Mouse (Mus musculus) kidney, postnatal 0 days (tissue): ENCODE measurements at regions not wholly inside any gene's neighbourhood (a gene's known extent, or its start where the extent isn't known, plus 50 kb on each side); places are given as distances from the start of the nearest gene placed in this dataset.

Source experiments
- ATAC-seq: fragments of 200-750 bp; cut with Nextera tagmentation; replicated peaks from 2 replicates; pipeline ENCODE4 v1.8.0; 2017; ENCODE audit warnings: low read depth, moderate number of reproducible peaks, moderate TSS enrichment, moderate library complexity; ENCODE audit not compliant: low FRiP score
- DNase-seq: peaks from one replicate; pipeline ENCODE4 v3.0.0-alpha.2; 2016; ENCODE audit warnings: low spot score
- H3K27ac ChIP-seq: fragments of 300-500 bp; sonication (generic); 2 replicates; pipeline ENCODE4 v1.5.1; 2014; ENCODE audit warnings: mild to moderate bottlenecking
- H3K27me3 ChIP-seq: fragments of 300-500 bp; sonication (generic); 2 replicates; pipeline ENCODE4 v1.6.1; 2014; ENCODE audit warnings: low read length, mixed read lengths; ENCODE audit not compliant: insufficient read depth
- H3K36me3 ChIP-seq: fragments of 300-500 bp; sonication (generic); 2 replicates; pipeline ENCODE4 v1.6.1; 2014; ENCODE audit warnings: low read length, mixed read lengths; ENCODE audit not compliant: insufficient read depth
- H3K4me1 ChIP-seq: fragments of 300-500 bp; sonication (generic); replicated peaks from 2 replicates; pipeline ENCODE4 v1.6.1; 2014; ENCODE audit warnings: antibody characterized with exemption, low read length, mixed read lengths; ENCODE audit not compliant: insufficient read depth
- H3K4me2 ChIP-seq: fragments of 300-500 bp; sonication (generic); 2 replicates; pipeline ENCODE4 v1.6.1; 2014; ENCODE audit warnings: mild to moderate bottlenecking, low read length, moderate library complexity, mixed read lengths
- H3K4me3 ChIP-seq: fragments of 300-500 bp; sonication (generic); replicated peaks from 2 replicates; pipeline ENCODE4 v1.5.1; 2014; ENCODE audit warnings: low read depth, low read length
- H3K9ac ChIP-seq: fragments of 300-500 bp; sonication (generic); 2 replicates; pipeline ENCODE4 v1.6.1; 2014; ENCODE audit warnings: low read depth, low read length
- H3K9me3 ChIP-seq: fragments of 300-500 bp; sonication (generic); replicated peaks from 2 replicates; pipeline ENCODE4 v1.6.1; 2016; ENCODE audit warnings: low read length, inconsistent platforms, mixed read lengths
- CTCF ChIP-seq: IDR thresholded peaks from 2 replicates; pipeline ENCODE4 v1.5.1; 2016; ENCODE audit warnings: antibody characterized with exemption, low read depth, mild to moderate bottlenecking, moderate library complexity
- WGBS: fragments of 180-500 bp; shearing (Covaris S2); extraction: QIAGEN DNeasy Blood & Tissue Kit; methylation state at CpG from one replicate; pipeline ENCODE4 v1.1.7; 2014; 5-methylcytosine and 5-hydroxymethylcytosine counted together

DNA sequence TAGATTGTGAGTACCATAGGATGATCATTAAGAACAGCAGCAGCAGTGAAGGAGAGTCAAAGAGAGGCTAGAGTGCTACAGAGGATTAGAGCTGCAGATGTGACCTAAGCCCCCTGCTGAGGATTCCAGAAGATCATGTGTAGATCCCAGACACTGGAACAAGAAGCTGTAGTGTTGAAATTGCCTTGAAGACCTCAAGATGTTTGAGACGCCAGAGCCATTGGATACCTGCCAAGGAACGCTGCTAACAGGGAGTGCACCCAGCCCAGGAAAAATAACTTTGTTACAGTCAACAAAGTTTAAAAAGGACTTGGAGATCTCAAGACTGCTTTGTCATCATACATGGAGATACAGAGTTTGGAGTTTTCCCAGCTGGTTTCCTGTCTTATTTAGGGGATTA, 955.0 kb upstream of the Pcdh10 start:
- 59% methylated on average over 2 of the region's 2 CpGs for WGBS
- H3K36me3 ChIP-seq, result no peaks in the 10 kb centered on the region
- no peak overlapping the region for H3K9ac ChIP-seq
- no peak for TF ChIP-seq CTCF
- DNase-seq (peak; percentile 76), ATAC-seq (0 out of 2 replicates have a peak, but pooled peaks have one; percentile 40)
- no peaks in the 10 kb centered on the region for H3K9me3 ChIP-seq
- no peak overlapping the region for H3K4me3 ChIP-seq
- H3K4me1 ChIP-seq, result no peaks in the 10 kb centered on the region
- H3K27ac ChIP-seq, result no peak overlapping the region
- H3K27me3 ChIP-seq, result no peaks in the 10 kb centered on the region
- H3K4me2 ChIP-seq, result no peak overlapping the region

DNA sequence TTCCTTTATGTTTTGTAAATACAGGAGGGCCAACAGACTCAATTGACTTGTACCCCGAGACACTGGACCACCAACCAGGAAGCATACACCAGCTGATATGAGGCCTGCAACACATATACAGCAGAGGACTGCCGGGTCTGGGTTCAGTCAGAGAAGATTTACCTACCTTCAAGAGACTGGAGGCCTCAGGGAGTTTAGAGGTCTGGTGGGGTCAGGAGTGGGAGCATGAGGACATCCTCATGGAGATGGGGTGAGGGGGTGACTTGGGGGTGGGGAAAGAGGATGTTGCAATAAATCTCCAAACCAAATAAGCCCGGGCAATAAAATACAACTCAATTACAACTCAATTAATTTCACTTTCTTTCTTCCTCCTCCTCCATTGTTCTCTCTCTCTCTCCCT, 910.1 kb upstream of the Pcdh10 start:
- DNase-seq, result no peak
- no peak overlapping the region for H3K4me2 ChIP-seq
- H3K4me1 ChIP-seq, result no peaks in the 10 kb centered on the region
- H3K4me3 ChIP-seq, result no peak overlapping the region
- 22% methylated on average over 3 of the region's 3 CpGs for WGBS
- H3K36me3 ChIP-seq, result no peaks in the 10 kb centered on the region
- ATAC-seq, result no peak
- H3K27me3 ChIP-seq, result no peaks in the 10 kb centered on the region
- no peaks in the 10 kb centered on the region for H3K9me3 ChIP-seq
- no peak overlapping the region for H3K9ac ChIP-seq
- no peak overlapping the region for H3K27ac ChIP-seq
- TF ChIP-seq CTCF, result no peak
